Mouse (Mus musculus) intestine, embryonic 15.5 days (tissue): ENCODE results near the gene Zfp36l3. TPM values are rescaled to one million over a fixed set of nuclear protein-coding genes. Genes with fewer than 3 reads are reported as not detected.
"Not testable (repeated sequence)": the region's sequence is repeated elsewhere in the genome, so short reads cannot be mapped to it uniquely, and the experiment has no call there.

Experiments
- ATAC-seq: fragments of 200-750 bp; cut with Nextera tagmentation; 2 replicates; pipeline ENCODE4 v1.8.0; 2017; ENCODE audit warnings: moderate TSS enrichment, moderate library complexity
- H3K27ac ChIP-seq: fragments of 300-500 bp; sonication (generic); 2 replicates; pipeline ENCODE4 v1.5.1; 2015; ENCODE audit warnings: mild to moderate bottlenecking, inconsistent platforms
- H3K27me3 ChIP-seq: fragments of 300-500 bp; sonication (generic); replicated peaks from 2 replicates; pipeline ENCODE4 v1.6.1; 2015; ENCODE audit warnings: inconsistent platforms
- H3K36me3 ChIP-seq: fragments of 300-500 bp; sonication (generic); 2 replicates; pipeline ENCODE4 v1.6.1; 2015; ENCODE audit warnings: inconsistent platforms
- H3K4me1 ChIP-seq: fragments of 300-500 bp; sonication (generic); replicated peaks from 2 replicates; pipeline ENCODE4 v1.6.1; 2015; ENCODE audit warnings: inconsistent platforms
- H3K4me2 ChIP-seq: fragments of 300-500 bp; sonication (generic); replicated peaks from 2 replicates; pipeline ENCODE4 v1.6.1; 2015; ENCODE audit warnings: mild to moderate bottlenecking, inconsistent platforms
- H3K4me3 ChIP-seq: fragments of 300-500 bp; sonication (generic); replicated peaks from 2 replicates; pipeline ENCODE4 v1.5.1; 2015; ENCODE audit warnings: inconsistent platforms
- H3K9ac ChIP-seq: fragments of 300-500 bp; sonication (generic); 2 replicates; pipeline ENCODE4 v1.6.1; 2015; ENCODE audit warnings: inconsistent platforms
- H3K9me3 ChIP-seq: fragments of 300-500 bp; sonication (generic); 2 replicates; pipeline ENCODE4 v1.6.1; 2016; ENCODE audit warnings: inconsistent platforms
- WGBS: fragments of 180-500 bp; shearing (Covaris S2); methylation state at CpG from one replicate; pipeline ENCODE4 v1.1.7; 2015; 5-methylcytosine and 5-hydroxymethylcytosine counted together
- polyA plus RNA-seq: library from polyadenylated mRNA; unstranded; fragments of >200 nt; fragmentation: Nextera tagmentation; extraction: Ambion mirVana; gene quantifications from 2 replicates; pipeline ENCODE4 v1.2.1, GENCODE M21; 2015

Zfp36l3 gene
- polyA plus RNA-seq, result not detected in 2 replicates

- Histone ChIP-seq H3K9me3 (no peaks in the 10 kb centered on the region), H3K4me2 (no peak within 1 kb of the TSS), H3K9ac (no peak within 1 kb of the TSS), H3K27me3 (no peaks in the 10 kb centered on the region), H3K36me3 (no peaks in the 10 kb centered on the region), H3K27ac (no peak within 1 kb of the TSS), H3K4me1 (no peaks in the 10 kb centered on the region), H3K4me3 (no peak within 1 kb of the TSS)
- 88% methylated on average over 12 of the region's 12 CpGs for WGBS
- no peak for ATAC-seq
These were observed at the start of gene Zfp36l3 for GRCm38 (mm10) chrX:53776276-53776675. TSS of gene Zfp36l3 (minus strand) at chrX:53776394.

GRCm38 (mm10) chrX:53799074-53799473 lies 22.9 kb upstream of the Zfp36l3 start:
- Histone ChIP-seq H3K4me3 (no peak overlapping the region), H3K27ac (no peak overlapping the region), H3K36me3 (no peaks in the 10 kb centered on the region), H3K4me1 (no peaks in the 10 kb centered on the region), H3K4me2 (no peak overlapping the region), H3K9ac (no peak overlapping the region), H3K27me3 (no peaks in the 10 kb centered on the region), H3K9me3 (no peaks in the 10 kb centered on the region)
- no peak for ATAC-seq
- 41% methylated on average over 3 of the region's 3 CpGs for WGBS

- H3K4me2 ChIP-seq, H3K4me3 ChIP-seq, H3K27ac ChIP-seq, H3K4me1 ChIP-seq, H3K9me3 ChIP-seq, ATAC-seq, H3K27me3 ChIP-seq, H3K36me3 ChIP-seq, H3K9ac ChIP-seq: not testable (repeated sequence)
- WGBS, result 78% methylated on average over 11 of the region's 11 CpGs
These were observed 21.3 kb upstream of the Zfp36l3 start, which contains the start of gene Xlr for GRCm38 (mm10) chrX:53797519-53797918. TSS of gene Xlr (minus strand) at chrX:53797706.

GRCm38 (mm10) chrX:53757736-53758135 lies 18.5 kb downstream of the Zfp36l3 start, which contains the start of gene 1700013H16Rik:
TSS of gene 1700013H16Rik (minus strand) at chrX:53757831.
- H3K4me1 ChIP-seq, result no peaks in the 10 kb centered on the region
- WGBS, result 95% methylated on average over 16 of the region's 16 CpGs
- no peak for ATAC-seq
- H3K27me3 ChIP-seq, result no peaks in the 10 kb centered on the region
- no peaks in the 10 kb centered on the region for H3K36me3 ChIP-seq
- H3K4me3 ChIP-seq, result no peak within 1 kb of the TSS
- no peak within 1 kb of the TSS for H3K27ac ChIP-seq
- H3K9ac ChIP-seq, result no peak within 1 kb of the TSS
- no peak within 1 kb of the TSS for H3K4me2 ChIP-seq
- H3K9me3 ChIP-seq, result no peaks in the 10 kb centered on the region

GRCm38 (mm10) chrX:53752851-53753250 lies 23.3 kb downstream of the Zfp36l3 start:
- Histone ChIP-seq H3K9ac (no peak overlapping the region), H3K27me3 (no peaks in the 10 kb centered on the region), H3K4me1 (no peaks in the 10 kb centered on the region), H3K9me3 (no peaks in the 10 kb centered on the region), H3K27ac (no peak overlapping the region), H3K4me3 (no peak overlapping the region), H3K36me3 (no peaks in the 10 kb centered on the region), H3K4me2 (no peak overlapping the region)
- 93% methylated on average over 1 of the region's 1 CpGs for WGBS
- no peak for ATAC-seq

- H3K27me3 ChIP-seq, result no peaks in the 10 kb centered on the region
- H3K4me1 ChIP-seq, result no peaks in the 10 kb centered on the region
- H3K4me2 ChIP-seq, result no peak overlapping the region
- no peak for ATAC-seq
- no peak overlapping the region for H3K4me3 ChIP-seq
- H3K9ac ChIP-seq, result no peak overlapping the region
- 81% methylated on average over 2 of the region's 2 CpGs for WGBS
- H3K36me3 ChIP-seq, result no peaks in the 10 kb centered on the region
- H3K9me3 ChIP-seq, result no peaks in the 10 kb centered on the region
- no peak overlapping the region for H3K27ac ChIP-seq
These were observed 47.2 kb downstream of the Zfp36l3 start for GRCm38 (mm10) chrX:53728967-53729366.

- ATAC-seq, result no peak
- Histone ChIP-seq H3K27me3 (no peaks in the 10 kb centered on the region), H3K4me2 (no peak within 1 kb of the TSS), H3K4me3 (no peak within 1 kb of the TSS), H3K9ac (no peak within 1 kb of the TSS), H3K27ac (no peak within 1 kb of the TSS), H3K9me3 (no peaks in the 10 kb centered on the region), H3K36me3 (no peaks in the 10 kb centered on the region), H3K4me1 (no peaks in the 10 kb centered on the region)
- WGBS, result 83% methylated on average over 11 of the region's 11 CpGs
These were observed 51.6 kb downstream of the Zfp36l3 start, which contains the start of gene 4930502E18Rik for GRCm38 (mm10) chrX:53724596-53724995. TSS of gene 4930502E18Rik (plus strand) at chrX:53724826.

Other genes with a start within 250 kb of the Zfp36l3 start
- 26.1 and 28.0 TPM in 2 replicates for gene Rtl8c, start 168.4 kb downstream of the Zfp36l3 start, polyA plus RNA-seq
- gene Gm14597, start 167.4 kb downstream of the Zfp36l3 start, polyA plus RNA-seq, result not detected in 2 replicates
- 48.5 and 52.1 TPM in 2 replicates for gene Rtl8a, start 132.7 kb downstream of the Zfp36l3 start, polyA plus RNA-seq
- gene Rtl8b, start 106.0 kb downstream of the Zfp36l3 start, polyA plus RNA-seq, result 46.8 and 47.3 TPM in 2 replicates
- 0.10 and 0.11 TPM in 2 replicates for gene 4930502E18Rik, start 51.6 kb downstream of the Zfp36l3 start, polyA plus RNA-seq
- gene 1700013H16Rik, start 18.6 kb downstream of the Zfp36l3 start, polyA plus RNA-seq, result 0.11 TPM in 1 of 2 replicates, not detected in the other
- gene Xlr, start 21.3 kb upstream of the Zfp36l3 start, polyA plus RNA-seq, result 1.7 and 2.7 TPM in 2 replicates